Mouse (Mus musculus): ENCODE measurements around the gene Ftcd. TPM values are rescaled to one million over a fixed set of nuclear protein-coding genes. Genes with fewer than 3 reads are reported as not detected.
A peak's percentile ranks its signal among the peaks of the same experiment; 100 is the strongest.

The Ftcd gene
- total RNA-seq (2021): not detected
- long read RNA-seq, experiment 1: 0 reads
- long read RNA-seq, experiment 2: 0 reads

GRCm38 (mm10) chr10:76575374-76575773, at the start of gene Ftcd:
Gene Ftcd, plus strand, starts transcription at chr10:76575648.
- no peak for DNase-seq
- intact Hi-C loops (cut with DNase I): no loop called here

GRCm38 (mm10) chr10:76530922-76531321, 44.5 kb upstream of the Ftcd start:
- intact Hi-C loops (cut with DNase I): no loop called here
- DNase-seq: no peak

- intact Hi-C loops (cut with DNase I): no loop called here
- DNase-seq: peak; percentile 89 to 92
Observed at GRCm38 (mm10) chr10:76531375-76531774, 44.1 kb upstream of the Ftcd start, which contains the start of gene Lss. Gene Lss, plus strand, starts transcription at chr10:76531588.

DNA sequence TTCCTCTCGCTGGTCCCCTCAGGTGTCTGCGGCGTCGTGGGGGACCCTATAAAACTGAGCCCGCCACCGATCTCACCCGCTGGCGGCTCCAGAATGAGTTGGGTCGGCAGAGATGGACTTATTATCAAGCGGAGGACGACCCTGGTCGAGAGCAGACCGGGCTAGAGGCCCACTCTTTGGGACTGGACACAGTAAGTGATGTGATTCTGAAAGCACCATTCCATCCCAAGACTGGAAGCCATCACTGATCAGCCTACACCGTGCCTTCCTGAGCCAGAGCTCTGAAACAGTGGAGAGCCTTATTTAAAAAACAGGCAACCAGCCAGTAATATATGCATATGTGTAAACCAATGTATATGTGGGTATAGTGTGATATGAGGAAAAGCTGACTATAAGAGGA, 43.6 kb upstream of the Ftcd start:
- DNase-seq: no peak
- intact Hi-C loops (cut with DNase I): no loop called here

DNA sequence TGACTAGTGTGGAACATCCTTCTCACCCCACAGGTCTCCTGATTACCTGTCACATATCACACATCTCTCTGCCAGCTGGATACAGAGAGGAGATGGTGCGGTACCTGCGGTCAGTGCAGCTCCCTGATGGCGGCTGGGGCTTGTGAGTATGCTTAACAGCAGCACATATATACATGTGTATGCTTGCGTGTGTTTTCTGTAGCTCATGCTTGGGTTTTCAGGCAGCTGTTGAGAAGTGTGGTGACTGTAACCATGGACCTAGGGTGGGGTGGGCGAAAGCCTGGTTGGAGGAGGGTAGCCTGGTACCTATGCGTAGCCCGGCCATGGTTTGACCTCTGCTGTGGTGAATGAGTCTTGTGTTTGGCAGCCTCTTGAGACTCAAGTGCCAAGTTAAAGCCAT, 39.9 kb upstream of the Ftcd start:
- intact Hi-C loops (cut with DNase I): no loop called here
- DNase-seq: no peak

DNA sequence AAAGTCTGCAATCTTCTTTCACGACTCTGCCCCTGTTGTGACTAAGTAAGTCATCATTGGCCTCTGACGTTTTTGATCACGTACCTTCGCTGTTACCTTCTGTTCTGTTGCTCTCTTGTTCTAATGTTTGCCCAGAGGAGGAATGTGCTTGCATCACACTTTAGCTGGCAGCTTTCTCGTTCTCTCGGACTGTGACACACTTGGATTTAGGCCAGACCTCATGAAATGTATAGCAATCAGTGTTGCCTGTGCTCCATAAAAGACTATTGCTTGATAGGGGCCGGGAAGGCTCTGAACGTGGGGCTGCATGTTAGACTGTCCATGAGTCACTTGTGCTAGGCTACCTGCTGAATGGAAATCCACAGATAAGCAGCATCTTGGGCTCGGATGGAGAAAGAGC, 37.8 kb upstream of the Ftcd start:
- intact Hi-C loops (cut with DNase I): no loop called here
- DNase-seq: no peak

DNA sequence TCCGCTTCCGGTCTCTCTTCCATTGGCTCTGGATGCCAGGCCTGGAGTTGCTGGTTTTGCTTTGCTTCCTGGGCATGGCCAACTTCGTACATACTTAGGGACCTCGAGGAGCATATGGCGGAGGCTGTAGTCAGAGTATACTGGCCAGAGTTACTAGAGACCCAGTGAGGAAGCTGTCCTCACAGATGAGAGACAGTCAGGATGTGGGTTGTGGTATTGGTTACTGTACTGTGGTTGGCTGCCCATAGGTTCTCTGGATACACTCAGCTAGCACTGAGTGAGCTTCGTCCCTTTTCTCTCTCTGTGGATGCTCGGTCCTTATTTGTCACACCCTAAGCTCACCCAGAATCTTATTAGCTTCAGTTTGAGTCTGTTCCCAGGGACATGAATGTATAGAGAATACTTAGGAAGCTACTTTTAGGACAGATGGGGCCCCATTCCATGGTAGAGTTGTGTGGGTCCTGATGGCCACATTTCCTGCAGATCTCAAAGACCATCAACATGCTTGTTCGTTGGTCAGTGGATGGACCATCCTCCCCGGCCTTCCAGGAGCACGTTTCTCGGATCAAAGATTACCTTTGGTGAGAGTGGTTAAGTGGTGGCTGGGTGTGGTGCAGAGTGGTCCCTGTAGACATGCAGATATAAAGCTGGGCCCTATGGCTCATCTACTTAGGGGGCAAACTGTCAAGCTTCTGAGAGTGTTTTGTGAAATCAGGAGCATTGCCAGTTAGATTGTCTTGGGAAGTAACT, 33.9 kb upstream of the Ftcd start:
- no peak for DNase-seq
- intact Hi-C loops (cut with DNase I): no loop called here

GRCm38 (mm10) chr10:76542636-76543375, 32.6 kb upstream of the Ftcd start:
- intact Hi-C loops (cut with DNase I): no loop called here
- DNase-seq: no peak

- DNase-seq: no peak
- intact Hi-C loops (cut with DNase I): no loop called here
Observed at GRCm38 (mm10) chr10:76546566-76546965, 28.9 kb upstream of the Ftcd start.

GRCm38 (mm10) chr10:76548218-76548617, 27.2 kb upstream of the Ftcd start:
- DNase-seq: no peak
- intact Hi-C loops (cut with DNase I): no loop called here

- intact Hi-C loops (cut with DNase I): loop anchor here (1.0 kb wide), 1 partner anchor 185 kb away; no protein-coding TSS in a partner anchor
- no peak for DNase-seq
Observed at GRCm38 (mm10) chr10:76550458-76550857, 25.0 kb upstream of the Ftcd start.

GRCm38 (mm10) chr10:76551556-76551955, 23.9 kb upstream of the Ftcd start:
- no peak for DNase-seq
- intact Hi-C loops (cut with DNase I): no loop called here

GRCm38 (mm10) chr10:76554061-76554460, 21.4 kb upstream of the Ftcd start:
- intact Hi-C loops (cut with DNase I): no loop called here
- no peak for DNase-seq

GRCm38 (mm10) chr10:76561972-76562371, 13.5 kb upstream of the Ftcd start, which contains the start of gene Spatc1l:
Gene Spatc1l, plus strand, starts transcription at chr10:76562272.
- DNase-seq: no peak
- intact Hi-C loops (cut with DNase I): no loop called here

- no peak for DNase-seq
- intact Hi-C loops (cut with DNase I): no loop called here
Observed at GRCm38 (mm10) chr10:76569996-76570685, 5.3 kb upstream of the Ftcd start.

DNA sequence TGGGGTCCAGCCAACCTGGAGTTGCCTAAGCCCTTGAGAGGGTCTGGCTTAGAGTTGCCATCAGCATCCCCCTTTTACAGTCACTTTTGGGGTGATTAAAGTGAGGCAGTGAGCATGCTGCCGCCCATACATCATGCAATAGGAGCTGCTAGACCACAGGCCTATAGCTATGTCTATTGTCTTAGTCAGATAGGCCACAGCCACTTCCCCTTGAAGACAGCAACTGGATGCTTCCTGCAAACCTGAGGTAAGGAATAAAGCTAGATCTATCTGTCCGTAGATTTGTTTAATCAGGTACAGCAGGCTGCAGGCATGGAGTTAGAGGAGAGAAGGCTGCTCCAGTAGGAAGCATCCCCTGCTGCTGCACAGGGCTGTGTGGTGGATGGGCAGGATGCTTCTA, 4.4 kb upstream of the Ftcd start:
- intact Hi-C loops (cut with DNase I): no loop called here
- DNase-seq: no peak

DNA sequence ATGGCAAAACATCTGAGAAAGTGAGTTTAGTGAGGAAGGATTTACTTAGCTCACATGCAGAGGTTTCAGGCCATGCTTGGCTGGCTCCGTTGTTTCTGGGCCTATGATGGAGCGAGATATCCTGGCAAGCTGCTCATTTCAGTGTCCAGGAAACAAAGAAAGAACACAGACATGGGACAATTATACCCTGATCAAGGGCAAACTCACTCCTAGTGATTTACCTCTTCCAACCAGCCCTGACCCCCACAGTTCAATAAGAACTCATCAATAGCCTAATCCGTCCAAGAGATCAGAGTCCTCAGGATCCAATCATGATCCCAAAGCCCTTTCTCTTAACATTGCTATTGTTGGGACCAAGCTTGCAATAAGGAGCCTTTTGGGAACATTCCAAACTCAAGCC, 3.3 kb upstream of the Ftcd start:
- no peak for DNase-seq
- intact Hi-C loops (cut with DNase I): no loop called here

DNA sequence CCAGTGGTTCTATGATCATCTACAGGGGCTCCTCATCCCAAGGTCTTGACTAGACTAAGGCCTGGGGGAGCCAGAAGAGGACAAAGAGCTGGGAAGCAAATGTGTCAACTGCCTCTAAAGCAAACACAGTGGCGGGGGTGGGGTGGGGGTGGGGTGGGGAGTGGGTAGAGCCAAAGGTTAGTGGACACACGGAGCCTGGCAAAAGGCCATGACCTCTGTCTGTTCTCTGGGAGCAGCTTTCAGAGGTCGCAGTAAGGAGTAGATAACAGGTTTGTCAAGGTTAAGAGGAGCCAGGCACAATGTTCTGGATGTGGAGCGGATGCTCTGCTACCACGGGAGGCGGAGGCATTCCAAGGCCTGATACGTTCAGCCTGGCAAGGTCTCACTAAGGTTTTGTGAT, 1.5 kb downstream of the Ftcd start:
- intact Hi-C loops (cut with DNase I): no loop called here

GRCm38 (mm10) chr10:76584138-76584537, 8.7 kb downstream of the Ftcd start:
- intact Hi-C loops (cut with DNase I): no loop called here
- DNase-seq: no peak

More for the DNA sequence above, 1.5 kb downstream of the Ftcd start:
- DNase-seq: no peak

DNA sequence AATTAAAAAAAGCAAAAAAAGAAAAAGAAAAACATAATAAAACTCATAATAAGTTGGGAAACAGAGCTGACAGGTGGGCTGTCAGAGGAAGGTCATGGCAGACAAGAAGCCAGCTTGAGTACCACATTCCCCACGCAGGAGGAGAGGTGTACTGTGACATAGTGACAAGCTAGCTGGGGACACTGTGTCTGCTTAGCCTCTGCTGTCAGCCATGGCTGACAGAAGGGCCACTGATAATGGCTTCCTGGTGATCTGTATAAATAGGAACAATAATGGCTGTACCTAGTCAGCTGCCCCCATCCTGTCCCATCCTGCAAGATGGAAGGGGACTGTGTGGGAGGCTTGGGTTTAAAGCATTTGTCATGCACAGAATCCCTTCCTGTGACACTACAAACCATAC, 10.7 kb downstream of the Ftcd start:
- DNase-seq: no peak
- intact Hi-C loops (cut with DNase I): no loop called here

- no peak for DNase-seq
- intact Hi-C loops (cut with DNase I): no loop called here
Observed at GRCm38 (mm10) chr10:76590197-76590596, 14.7 kb downstream of the Ftcd start.
